Mouse (Mus musculus) kidney, embryonic 14.5 days (tissue): ENCODE measurements around the gene Shmt1. TPM values are rescaled to one million over a fixed set of nuclear protein-coding genes. Genes with fewer than 3 reads are reported as not detected.
A peak's percentile ranks its signal among the peaks of the same experiment; 100 is the strongest.

Source experiments
- ATAC-seq: fragments of 200-750 bp; cut with Nextera tagmentation; 2 replicates; pipeline ENCODE4 v1.8.0; 2017; ENCODE audit warnings: moderate number of reproducible peaks, mild to moderate bottlenecking, moderate TSS enrichment, moderate library complexity; ENCODE audit not compliant: low FRiP score, low TSS enrichment
- H3K27ac ChIP-seq: fragments of 300-500 bp; sonication (generic); 2 replicates; pipeline ENCODE4 v1.5.1; 2014; ENCODE audit warnings: low read depth, mild to moderate bottlenecking, low read length, moderate library complexity, mixed read lengths
- H3K27me3 ChIP-seq: fragments of 300-500 bp; sonication (generic); 2 replicates; pipeline ENCODE4 v1.6.1; 2014; ENCODE audit warnings: mild to moderate bottlenecking, low read length; ENCODE audit not compliant: control insufficient read depth, insufficient read depth
- H3K36me3 ChIP-seq: fragments of 300-500 bp; sonication (generic); 2 replicates; pipeline ENCODE4 v1.6.1; 2014; ENCODE audit warnings: low read length, mixed read lengths; ENCODE audit not compliant: control insufficient read depth, insufficient read depth
- H3K4me1 ChIP-seq: fragments of 300-500 bp; sonication (generic); 2 replicates; pipeline ENCODE4 v1.6.1; 2014; ENCODE audit warnings: low read length, mixed read lengths; ENCODE audit not compliant: control insufficient read depth, insufficient read depth
- H3K4me2 ChIP-seq: fragments of 300-500 bp; sonication (generic); replicated peaks from 2 replicates; pipeline ENCODE4 v1.6.1; 2014; ENCODE audit warnings: low read depth, mild to moderate bottlenecking, low read length
- H3K4me3 ChIP-seq: fragments of 300-500 bp; sonication (generic); 2 replicates; pipeline ENCODE4 v1.5.1; 2014; ENCODE audit warnings: mild to moderate bottlenecking, low read length
- H3K9ac ChIP-seq: fragments of 300-500 bp; sonication (generic); 2 replicates; pipeline ENCODE4 v1.6.1; 2014; ENCODE audit warnings: low read depth, mild to moderate bottlenecking, low read length, moderate library complexity
- H3K9me3 ChIP-seq: fragments of 300-500 bp; sonication (generic); 2 replicates; pipeline ENCODE4 v1.6.1; 2016; ENCODE audit warnings: low read length; ENCODE audit not compliant: control insufficient read depth
- WGBS: fragments of 180-500 bp; shearing (Covaris S2); extraction: QIAGEN DNeasy Blood & Tissue Kit; methylation state at CpG from one replicate; pipeline ENCODE4 v1.1.7; 2014; 5-methylcytosine and 5-hydroxymethylcytosine counted together
- polyA plus RNA-seq: library from polyadenylated mRNA; unstranded; fragments of >200 nt; fragmentation: Nextera tagmentation; extraction: Ambion mirVana; gene quantifications from 2 replicates; pipeline ENCODE4 v1.2.1, GENCODE M21; 2014

Shmt1 gene
- polyA plus RNA-seq, 1 experiment from 2014 or later = 78.4 TPM

GRCm38 (mm10) chr11:60809546-60809945 is 2.0 kb downstream of the Shmt1 start:
- Histone ChIP-seq H3K4me2 (peak overlapping the region; percentile 56), H3K27ac (peak overlapping the region; percentile 7; the same call in 1 of the 2 replicates), H3K4me1 (peaks cover 14% of the 10 kb centered on the region), H3K9ac (peak overlapping the region; percentile 25; the same call in 1 of the 2 replicates), H3K36me3 (no peaks in the 10 kb centered on the region; the same call in 1 of the 2 replicates), H3K4me3 (peak overlapping the region; percentile 39), H3K27me3 (no peaks in the 10 kb centered on the region), H3K9me3 (no peaks in the 10 kb centered on the region)
- 40% methylated on average over 1 of the region's 1 CpGs for WGBS
- no peak for ATAC-seq

GRCm38 (mm10) chr11:60808286-60809070 is 3.0 kb downstream of the Shmt1 start:
- H3K9ac ChIP-seq = no peak overlapping the region
- H3K4me1 ChIP-seq = peaks cover 14% of the 10 kb centered on the region
- ATAC-seq = no peak
- H3K4me2 ChIP-seq = no peak overlapping the region; the same call in 1 of the 2 replicates
- 72% methylated on average over 4 of the region's 4 CpGs for WGBS
- peaks cover 3% of the 10 kb centered on the region; the same call in 1 of the 2 replicates for H3K36me3 ChIP-seq
- no peak overlapping the region for H3K4me3 ChIP-seq
- H3K9me3 ChIP-seq = no peaks in the 10 kb centered on the region
- H3K27ac ChIP-seq = no peak overlapping the region
- no peaks in the 10 kb centered on the region for H3K27me3 ChIP-seq

GRCm38 (mm10) chr11:60800892-60801291 is 10.6 kb downstream of the Shmt1 start:
- H3K4me2 ChIP-seq = no peak overlapping the region
- peaks cover 50% of the 10 kb centered on the region for H3K36me3 ChIP-seq
- H3K27ac ChIP-seq = no peak overlapping the region
- ATAC-seq = no peak
- no peak overlapping the region for H3K9ac ChIP-seq
- H3K4me3 ChIP-seq = no peak overlapping the region
- H3K9me3 ChIP-seq = no peaks in the 10 kb centered on the region
- no peaks in the 10 kb centered on the region for H3K4me1 ChIP-seq
- WGBS = 76% methylated on average over 1 of the region's 1 CpGs
- H3K27me3 ChIP-seq = no peaks in the 10 kb centered on the region

- Histone ChIP-seq H3K4me2 (no peak overlapping the region), H3K4me3 (no peak overlapping the region), H3K27me3 (no peaks in the 10 kb centered on the region), H3K9me3 (no peaks in the 10 kb centered on the region), H3K27ac (no peak overlapping the region), H3K9ac (no peak overlapping the region), H3K36me3 (peaks cover 52% of the 10 kb centered on the region), H3K4me1 (no peaks in the 10 kb centered on the region)
- ATAC-seq = no peak
- 92% methylated on average over 4 of the region's 4 CpGs for WGBS
Measured at GRCm38 (mm10) chr11:60799977-60800376, 11.5 kb downstream of the Shmt1 start.

- H3K27me3 ChIP-seq = no peaks in the 10 kb centered on the region
- no peaks in the 10 kb centered on the region for H3K4me1 ChIP-seq
- H3K9me3 ChIP-seq = no peaks in the 10 kb centered on the region
- no peak overlapping the region for H3K27ac ChIP-seq
- H3K4me3 ChIP-seq = no peak overlapping the region
- no peak for ATAC-seq
- no peak overlapping the region for H3K9ac ChIP-seq
- H3K36me3 ChIP-seq = peaks cover 57% of the 10 kb centered on the region
- no peak overlapping the region for H3K4me2 ChIP-seq
- WGBS = 88% methylated on average over 11 of the region's 11 CpGs
Measured at GRCm38 (mm10) chr11:60796342-60796741, 15.2 kb downstream of the Shmt1 start.

GRCm38 (mm10) chr11:60790472-60790871 is 21.0 kb downstream of the Shmt1 start:
- Histone ChIP-seq H3K27me3 (no peaks in the 10 kb centered on the region), H3K4me3 (no peak overlapping the region), H3K9me3 (no peaks in the 10 kb centered on the region), H3K9ac (no peak overlapping the region), H3K4me2 (no peak overlapping the region), H3K27ac (no peak overlapping the region), H3K36me3 (peaks cover 73% of the 10 kb centered on the region), H3K4me1 (no peaks in the 10 kb centered on the region)
- 86% methylated on average over 2 of the region's 2 CpGs for WGBS
- no peak for ATAC-seq

GRCm38 (mm10) chr11:60787595-60787994 is 23.9 kb downstream of the Shmt1 start:
- H3K27ac ChIP-seq = no peak overlapping the region
- no peak overlapping the region for H3K4me2 ChIP-seq
- no peaks in the 10 kb centered on the region for H3K27me3 ChIP-seq
- no peak overlapping the region for H3K4me3 ChIP-seq
- no peaks in the 10 kb centered on the region for H3K4me1 ChIP-seq
- H3K36me3 ChIP-seq = peaks cover 80% of the 10 kb centered on the region
- no peak overlapping the region for H3K9ac ChIP-seq
- no peak for ATAC-seq
- 58% methylated on average over 1 of the region's 1 CpGs for WGBS
- no peaks in the 10 kb centered on the region for H3K9me3 ChIP-seq

GRCm38 (mm10) chr11:60784179-60784922 is 27.2 kb downstream of the Shmt1 start:
- no peak for ATAC-seq
- no peak overlapping the region for H3K9ac ChIP-seq

GRCm38 (mm10) chr11:60779673-60780189 is 31.8 kb downstream of the Shmt1 start:
- Histone ChIP-seq H3K9ac (no peak overlapping the region), H3K4me1 (peaks cover 44% of the 10 kb centered on the region), H3K27me3 (no peaks in the 10 kb centered on the region), H3K4me2 (peak overlapping the region; percentile 36), H3K36me3 (peaks cover 26% of the 10 kb centered on the region), H3K9me3 (no peaks in the 10 kb centered on the region), H3K4me3 (0 out of 2 replicates have a peak overlapping the region, but pooled peaks have one; percentile 5), H3K27ac (no peak overlapping the region)
- no peak for ATAC-seq
- WGBS = 90% methylated on average over 10 of the region's 10 CpGs

More at GRCm38 (mm10) chr11:60784179-60784922, 27.2 kb downstream of the Shmt1 start:
- H3K36me3 ChIP-seq = peaks cover 71% of the 10 kb centered on the region
- 93% methylated on average over 8 of the region's 8 CpGs for WGBS
- H3K9me3 ChIP-seq = no peaks in the 10 kb centered on the region
- peaks cover 22% of the 10 kb centered on the region for H3K4me1 ChIP-seq
- no peak overlapping the region for H3K27ac ChIP-seq
- H3K27me3 ChIP-seq = no peaks in the 10 kb centered on the region
- H3K4me3 ChIP-seq = no peak overlapping the region
- no peak overlapping the region for H3K4me2 ChIP-seq
